Mouse (Mus musculus) yolk sac, embryonic 10.5 days (tissue): ENCODE data around the gene Gm10378.
"Not testable (repeated sequence)": the region's sequence is repeated elsewhere in the genome, so short reads cannot be mapped to it uniquely, and the experiment has no call there.

ENCODE experiments used
- DNase-seq: peaks from one replicate; pipeline ENCODE4 v3.0.0-alpha.2; 2017; ENCODE audit warnings: low spot score

The Gm10378 gene

DNA sequence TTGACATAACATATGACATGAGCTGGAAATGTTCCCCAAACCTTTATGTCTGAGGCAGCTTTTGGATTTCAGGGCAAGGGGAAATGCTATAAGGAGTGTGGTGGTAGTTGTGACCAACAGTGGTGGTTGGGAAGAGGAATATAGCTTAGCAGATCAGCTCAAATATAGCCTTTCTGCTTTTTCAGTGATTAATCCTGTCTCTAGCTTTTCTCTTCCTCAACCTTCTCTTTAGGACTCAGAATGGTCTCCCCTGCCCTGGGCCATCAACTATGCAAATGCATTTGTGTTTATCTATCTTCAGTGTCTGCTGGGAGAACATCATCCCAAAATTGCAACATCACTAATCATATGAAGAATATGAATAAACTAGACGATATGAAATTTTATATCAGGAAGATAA lies at the start of gene Gm10378:
Gm10378 (plus strand) TSS at position 301 of the 400 bp plus-strand sequence.
- not testable (repeated sequence) for DNase-seq

DNA sequence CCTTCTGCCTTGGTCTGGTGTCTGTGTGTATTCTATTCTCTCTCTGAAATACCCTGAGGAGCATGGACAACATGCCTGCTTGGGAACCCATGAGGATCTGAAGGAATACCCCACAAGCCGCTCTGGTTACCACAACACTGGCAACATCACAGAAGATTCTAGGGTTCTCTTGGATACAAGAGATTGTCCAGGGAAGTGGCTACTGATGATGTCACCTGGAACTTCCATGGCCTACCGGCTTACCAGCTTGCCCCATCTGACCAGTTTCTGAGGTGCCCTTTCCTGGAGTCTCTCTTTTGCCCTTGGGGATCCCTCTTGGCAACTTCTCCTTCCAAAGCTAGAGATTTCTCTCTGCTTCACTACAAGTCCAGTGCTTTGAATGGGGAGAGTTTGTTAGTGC lies 13.9 kb upstream of the Gm10378 start, which contains the start of gene Gm3633:
Gm3633 (minus strand) TSS at position 101 of the 400 bp plus-strand sequence.
- DNase-seq: not testable (repeated sequence)
